Mouse (Mus musculus): ENCODE measurements at regions not wholly inside any gene's neighbourhood (a gene's known extent, or its start where the extent isn't known, plus 50 kb on each side); places are given as distances from the start of the nearest gene placed in this dataset.

DNA sequence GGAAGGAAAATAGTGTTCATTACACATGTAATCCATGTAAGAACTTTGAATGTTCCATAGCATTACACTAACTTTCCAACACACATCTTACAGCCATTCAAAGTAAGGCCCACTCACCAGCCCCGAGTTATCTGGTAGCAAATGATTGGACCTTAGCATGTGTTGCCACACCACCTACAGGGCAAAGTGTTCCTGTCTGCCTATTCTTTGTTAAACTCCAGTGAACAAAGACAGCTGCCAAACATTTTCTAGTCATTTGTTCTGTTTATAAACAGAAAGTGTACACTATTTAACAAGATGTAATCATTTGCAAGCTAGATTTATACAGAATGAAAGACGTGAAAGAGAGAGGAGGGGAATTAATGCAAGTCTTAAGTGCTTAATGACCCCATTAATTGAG is 66.9 kb upstream of the Apob start:
- no peak for TF ChIP-seq CTCF (IDR thresholded peaks at IDR 0.05; ENCODE audit: control insufficient read depth, insufficient read depth, insufficient replicate concordance, low read depth, low read length)
- TF ChIP-seq POLR2A (IDR thresholded peaks at IDR 0.05; ENCODE audit: control insufficient read depth, low read depth, low read length) = no peak

Data from testis, adult 2 months (tissue).